Mouse (Mus musculus) thymus, adult 2 months (tissue): ENCODE measurements around the gene Med12l.
"Not testable (repeated sequence)": the region's sequence is repeated elsewhere in the genome, so short reads cannot be mapped to it uniquely, and the experiment has no call there.

ENCODE experiments used
- CTCF ChIP-seq: fragments of 200-500 bp; IDR thresholded peaks from 2 replicates; pipeline ENCODE4 v1.5.1; 2012; ENCODE audit warnings: mild to moderate bottlenecking, control low read depth, low read length, moderate library complexity, borderline replicate concordance; ENCODE audit not compliant: control insufficient read depth, poor library complexity, insufficient read depth; ENCODE audit errors: extremely low read depth
- POLR2A ChIP-seq: fragments of 200-500 bp; IDR thresholded peaks from 2 replicates; pipeline ENCODE4 v1.6.1; 2012; ENCODE audit warnings: mild to moderate bottlenecking, low read length, control low read depth, moderate library complexity; ENCODE audit not compliant: control insufficient read depth, poor library complexity, insufficient read depth; ENCODE audit errors: extremely low read depth

DNA sequence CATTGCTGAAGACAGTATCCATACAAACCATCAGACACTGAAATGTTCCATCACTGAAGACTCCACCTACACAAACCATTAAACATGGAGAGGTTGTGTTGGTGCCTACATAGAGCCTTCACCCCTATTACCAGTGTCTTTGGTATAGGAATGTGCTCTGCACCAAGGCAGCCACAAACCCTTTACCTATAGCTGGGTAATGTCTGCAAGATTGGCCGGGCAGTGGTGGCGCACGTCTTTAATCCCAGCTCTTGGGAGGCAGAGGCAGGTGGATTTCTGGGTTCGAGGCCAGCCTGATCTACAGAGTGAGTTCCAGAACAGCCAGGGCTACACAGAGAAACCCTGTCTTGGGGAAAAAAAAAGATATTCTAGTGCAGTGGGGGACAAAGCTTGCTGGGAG, 107.7 kb downstream of the Med12l start:
- TF ChIP-seq CTCF, POLR2A: not testable (repeated sequence)
